Mouse (Mus musculus): ENCODE measurements around the gene Olfr149.
A peak's percentile ranks its signal among the peaks of the same experiment; 100 is the strongest.

Gene Olfr149

DNA sequence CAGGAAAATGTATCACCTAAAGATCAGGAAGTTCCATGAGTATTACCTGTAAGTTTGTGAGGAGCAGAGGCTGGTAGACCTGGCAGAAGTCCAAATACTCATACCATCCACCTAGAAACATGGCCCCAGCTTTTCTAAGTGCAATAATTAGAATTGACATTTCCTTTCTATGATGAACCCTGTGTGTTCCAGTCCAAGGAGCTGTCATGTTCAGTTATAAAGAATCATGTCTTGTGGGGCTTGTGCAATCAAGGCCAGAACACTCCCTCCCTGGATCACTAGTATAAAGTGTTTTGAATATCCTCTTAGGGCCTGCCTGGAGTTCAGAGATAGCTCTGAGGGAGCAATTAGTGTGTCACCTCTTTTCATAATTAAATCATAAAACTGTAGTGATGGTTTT lies at the start of gene Olfr149:
TSS of gene Olfr149 (minus strand) at position 101 of the 400 bp plus-strand sequence.
- no peak for DNase-seq (ENCODE audit: extremely low read depth, insufficient read length, low spot score)

DNA sequence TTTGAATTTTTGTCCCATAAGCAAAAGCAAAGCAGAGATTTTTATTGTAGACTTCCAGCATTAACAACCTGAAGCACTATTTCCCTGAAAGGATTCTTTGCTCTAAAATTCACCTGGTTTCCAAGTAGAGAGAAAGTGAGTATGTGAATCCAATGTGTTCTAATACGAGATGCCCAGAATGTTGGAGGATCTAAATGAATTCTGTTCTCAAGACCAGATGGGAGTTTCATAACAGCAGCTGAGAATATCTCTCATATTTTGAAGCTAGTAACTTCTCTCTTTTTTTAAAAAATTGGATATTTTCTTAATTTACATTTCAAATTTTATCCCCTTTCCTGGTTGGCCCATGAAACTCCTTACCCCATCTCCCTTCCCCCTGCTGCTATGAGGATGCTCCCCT lies 39.5 kb upstream of the Olfr149 start:
- DNase-seq (ENCODE audit: extremely low read depth, insufficient read length, low spot score) = no peak

DNA sequence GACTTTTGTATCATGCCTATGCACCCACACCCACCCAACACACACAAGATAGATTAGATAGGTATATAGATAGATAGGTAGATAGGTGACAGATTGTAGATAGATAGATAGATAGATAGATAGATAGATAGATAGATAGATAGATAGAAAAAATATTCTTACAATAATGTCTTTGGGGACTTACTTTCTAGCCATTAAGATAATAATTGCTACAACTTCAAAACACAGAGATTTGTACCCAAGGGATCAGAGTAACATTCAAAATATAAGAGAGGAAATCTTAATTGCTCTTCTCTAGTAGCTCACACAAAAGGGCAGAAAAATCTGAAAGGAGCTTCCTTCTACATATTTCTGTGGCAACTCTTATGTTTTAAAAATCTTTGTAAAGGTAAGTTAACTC lies 39.0 kb upstream of the Olfr149 start, which contains the start of gene Olfr967:
TSS of gene Olfr967 (plus strand) at position 301 of the 400 bp plus-strand sequence.
- DNase-seq (ENCODE audit: extremely low read depth, insufficient read length, low spot score) = no peak

DNA sequence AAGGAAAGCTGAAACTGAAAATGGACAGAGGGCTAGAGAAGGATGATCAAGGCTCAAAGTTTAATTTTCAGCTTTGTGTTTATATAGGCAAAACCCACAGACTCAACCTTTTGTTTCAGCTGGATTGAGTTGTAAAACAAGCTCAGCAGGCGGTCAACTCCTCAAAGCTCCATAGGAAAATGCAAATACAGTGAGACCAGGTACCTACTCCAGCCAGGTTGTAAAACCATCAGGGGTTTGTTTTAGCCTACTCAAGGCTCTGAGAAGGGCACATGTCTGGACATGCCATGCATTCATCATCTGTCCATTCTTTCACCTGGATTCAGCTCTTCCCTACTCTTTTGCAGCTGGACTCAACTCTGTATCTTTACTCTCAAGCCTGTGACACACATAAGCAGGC lies 33.8 kb upstream of the Olfr149 start:
- no peak for DNase-seq (ENCODE audit: extremely low read depth, insufficient read length, low spot score)

DNA sequence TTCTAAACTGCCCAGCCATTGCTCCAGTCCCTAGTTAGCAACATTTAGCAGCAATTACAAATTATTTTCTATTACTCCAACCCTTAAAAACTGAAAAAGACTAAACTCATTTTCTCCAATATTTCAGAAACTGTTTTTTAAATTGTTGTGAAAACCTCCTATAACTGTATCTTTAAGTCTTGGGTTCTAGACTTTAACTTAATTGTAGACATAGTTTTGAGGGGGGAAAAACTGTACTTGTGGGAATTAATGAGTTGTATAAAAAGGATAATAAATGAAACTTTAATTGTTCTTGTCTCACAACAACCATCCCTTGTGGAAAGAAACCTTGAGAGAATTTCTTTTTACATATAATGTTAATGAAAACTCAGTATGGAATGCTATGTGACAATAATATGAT lies 23.8 kb upstream of the Olfr149 start, which contains the start of gene Olfr150:
TSS of gene Olfr150 (plus strand) at position 301 of the 400 bp plus-strand sequence.
- DNase-seq (ENCODE audit: extremely low read depth, insufficient read length, low spot score) = no peak

DNA sequence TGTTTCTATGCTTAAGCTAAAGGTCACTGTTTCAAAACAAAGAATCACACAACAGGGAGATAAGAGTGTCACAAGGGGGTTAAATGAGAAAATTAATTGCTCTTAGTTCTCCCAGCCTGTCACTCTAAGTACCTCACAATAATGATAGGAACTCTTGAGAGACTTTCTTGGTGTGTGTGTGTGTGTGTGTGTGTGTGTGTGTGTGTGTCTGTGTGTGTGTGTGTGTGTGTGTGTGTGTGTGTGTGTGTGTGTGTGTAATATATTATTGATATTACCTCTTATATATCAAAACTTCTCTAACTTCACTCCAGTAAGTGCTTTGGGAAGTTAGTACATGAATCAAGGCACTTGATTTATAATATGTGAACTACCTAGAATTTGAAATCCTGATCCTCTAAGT lies 4.1 kb upstream of the Olfr149 start, which contains the start of gene Olfr965:
TSS of gene Olfr965 (plus strand) at position 301 of the 400 bp plus-strand sequence.
- DNase-seq (ENCODE audit: extremely low read depth, insufficient read length, low spot score) = no peak

DNA sequence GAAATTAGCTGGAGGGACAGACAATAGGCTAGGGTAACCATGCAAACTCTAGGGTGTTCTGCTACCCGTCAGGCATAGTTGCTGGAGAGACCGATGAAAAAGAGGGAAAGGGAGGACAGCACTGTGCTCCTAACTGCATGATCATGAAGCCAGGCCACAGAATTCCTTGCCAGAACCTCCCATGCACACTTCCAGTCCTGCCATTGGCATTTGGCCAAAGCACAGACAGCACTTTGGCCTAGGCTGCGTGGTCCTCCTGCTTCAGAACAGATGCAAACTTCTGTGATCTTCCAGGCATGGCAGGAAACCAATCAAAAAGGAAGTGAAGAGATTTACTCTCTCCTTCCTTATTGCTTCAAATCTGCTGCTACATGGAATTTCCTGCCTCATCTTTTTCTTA lies 2.0 kb upstream of the Olfr149 start:
- no peak for DNase-seq (ENCODE audit: extremely low read depth, insufficient read length, low spot score)

DNA sequence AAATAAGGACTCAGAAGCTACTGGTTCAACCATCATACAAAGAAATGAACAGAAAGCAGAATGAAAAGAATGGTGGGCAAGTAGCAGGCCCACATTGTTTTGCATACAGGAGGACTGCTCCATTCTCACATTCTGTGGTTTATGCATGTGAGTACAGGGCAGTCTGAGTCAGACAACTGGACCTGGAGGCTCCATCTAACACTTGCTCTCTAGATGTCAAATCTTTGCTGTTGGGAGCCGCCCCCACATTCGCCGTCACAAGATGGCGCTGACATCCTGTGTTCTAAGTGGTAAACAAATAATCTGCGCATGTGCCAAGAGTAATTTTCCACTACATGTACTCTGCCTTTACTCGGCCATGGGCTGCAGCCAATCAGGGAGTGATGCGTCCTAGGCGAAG lies 5.8 kb downstream of the Olfr149 start:
- DNase-seq (ENCODE audit: extremely low read depth, insufficient read length, low spot score) = peak; percentile 10

DNA sequence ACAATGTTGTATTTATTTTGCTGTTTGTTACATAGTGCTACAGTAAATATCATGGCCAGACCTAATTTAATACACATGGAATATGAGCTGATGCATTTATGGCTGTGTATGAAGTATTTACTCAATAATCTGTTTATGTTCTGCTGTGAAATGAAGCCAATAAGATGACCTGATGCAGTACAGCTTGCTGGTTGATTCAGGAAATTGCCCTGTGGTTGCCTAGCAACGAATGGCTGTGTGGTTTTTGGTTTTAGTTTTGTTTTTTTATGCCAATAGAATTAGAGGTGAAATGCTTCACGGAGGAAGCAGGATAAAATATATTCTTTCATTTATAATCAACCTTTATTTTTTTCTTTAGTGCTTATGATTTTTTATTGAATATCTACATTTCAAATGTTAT lies 27.6 kb downstream of the Olfr149 start:
- no peak for DNase-seq (ENCODE audit: extremely low read depth, insufficient read length, low spot score)

DNA sequence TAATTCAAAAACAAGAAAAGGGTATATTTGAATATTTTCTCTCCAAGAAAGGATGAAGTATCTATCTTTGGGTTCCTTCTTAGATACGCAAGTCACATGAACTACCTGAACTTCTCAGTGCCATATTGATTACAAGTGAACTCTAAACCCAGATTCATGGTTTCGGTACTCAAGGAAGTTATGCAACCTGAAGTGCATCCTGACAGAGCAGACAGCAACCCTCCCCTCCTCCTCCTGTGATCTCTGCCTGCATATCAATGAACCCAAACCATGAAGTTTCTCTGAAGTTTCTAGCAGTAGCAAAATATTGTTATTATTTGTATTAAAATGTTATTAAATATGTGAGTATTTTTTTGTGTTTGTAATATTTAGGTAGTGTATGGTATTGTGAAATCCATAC lies 28.4 kb downstream of the Olfr149 start:
- no peak for DNase-seq (ENCODE audit: extremely low read depth, insufficient read length, low spot score)

DNA sequence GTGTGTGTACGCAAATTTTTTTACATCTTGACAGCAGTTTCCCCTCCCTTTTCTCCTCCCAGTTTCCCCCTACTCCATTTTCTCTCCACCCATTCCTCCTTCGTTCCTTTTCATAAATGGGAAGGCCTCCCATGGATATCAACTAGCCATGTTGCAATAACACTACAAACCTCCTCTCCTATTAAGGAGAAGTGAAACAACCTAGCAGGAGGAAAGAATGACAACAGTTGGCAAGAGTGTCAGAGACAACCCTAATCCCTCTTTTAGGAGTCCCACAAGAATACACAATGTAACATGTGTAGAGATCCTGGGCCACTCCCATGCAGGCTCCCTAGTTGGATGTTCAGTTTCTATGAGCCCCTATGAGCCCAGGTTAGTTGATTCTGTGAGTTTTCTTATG lies 32.1 kb downstream of the Olfr149 start:
- DNase-seq (ENCODE audit: extremely low read depth, insufficient read length, low spot score) = no peak

DNA sequence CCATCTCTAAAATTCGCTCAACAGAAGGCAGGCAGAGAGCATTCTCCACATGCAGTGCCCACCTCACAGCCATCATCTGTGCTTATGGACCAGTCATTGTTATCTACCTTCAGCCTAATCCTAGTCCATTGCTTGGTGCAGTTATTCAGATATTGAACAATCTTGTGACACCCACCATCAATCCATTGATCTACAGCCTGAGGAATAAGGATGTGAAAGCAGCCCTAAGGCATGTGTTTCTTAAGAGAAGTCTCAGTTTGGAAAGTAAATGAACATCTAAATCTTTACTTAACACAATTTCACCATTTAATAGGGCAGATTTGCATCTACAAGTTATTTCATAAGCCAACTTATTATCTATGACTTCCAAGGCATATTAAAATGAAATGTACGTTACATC lies 37.2 kb downstream of the Olfr149 start:
- no peak for DNase-seq (ENCODE audit: extremely low read depth, insufficient read length, low spot score)

DNA sequence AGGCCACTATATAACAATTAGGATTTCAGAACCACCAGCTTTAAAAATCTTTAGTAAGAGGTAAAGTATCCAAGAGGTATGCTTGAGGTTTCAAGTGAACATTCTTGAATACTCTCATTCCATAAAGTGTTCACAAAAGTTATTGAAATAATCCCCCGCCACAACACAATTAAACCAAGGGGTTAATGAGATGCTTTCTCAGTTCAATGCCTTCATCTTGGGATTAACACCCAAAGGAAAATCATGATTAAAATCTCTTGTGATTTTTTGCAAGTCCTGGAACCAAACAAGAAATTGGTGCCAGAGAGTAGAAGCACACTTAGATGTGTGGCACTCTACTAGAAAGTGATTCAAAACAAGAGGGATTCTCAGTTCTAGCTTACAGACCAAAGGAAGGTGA lies 40.0 kb downstream of the Olfr149 start, which contains the start of gene Olfr963:
TSS of gene Olfr963 (plus strand) at position 301 of the 400 bp plus-strand sequence.
- DNase-seq (ENCODE audit: extremely low read depth, insufficient read length, low spot score) = no peak

DNA sequence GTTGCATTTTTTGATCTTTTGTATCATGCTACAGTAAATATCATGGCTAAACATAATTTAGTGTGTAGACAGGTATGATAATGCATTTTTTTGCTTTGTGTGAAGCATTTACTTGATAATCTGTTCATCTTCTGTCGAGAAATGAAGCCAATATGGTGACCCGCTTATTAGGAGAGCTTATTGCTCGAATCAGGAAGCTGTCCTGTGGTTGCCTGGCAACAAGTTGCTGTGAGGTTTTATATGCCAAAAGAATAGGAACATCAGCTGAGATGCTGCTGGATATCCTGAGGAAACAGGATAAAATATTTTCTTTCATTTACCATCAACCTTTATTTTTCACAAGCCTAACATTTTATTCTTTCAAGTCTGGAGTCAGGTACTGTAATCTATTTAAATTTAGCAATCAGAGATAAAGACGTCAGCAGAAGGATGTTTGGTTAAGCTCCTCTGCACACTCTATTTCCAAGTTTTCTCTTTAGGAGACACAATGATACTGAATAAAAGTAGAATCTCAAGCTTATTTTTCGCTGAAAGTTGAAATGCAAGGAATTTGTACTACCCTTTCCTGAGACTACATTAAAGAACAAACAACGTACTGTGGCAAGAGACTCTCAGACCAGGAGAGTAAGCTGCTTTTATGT lies 52.0 kb downstream of the Olfr149 start:
- no peak for DNase-seq (ENCODE audit: extremely low read depth, insufficient read length, low spot score)
